Mouse (Mus musculus) megakaryocyte-erythroid progenitor cell, adult 5-6 weeks (primary cell): ENCODE results near the gene Rab13. TPM values are rescaled to one million over a fixed set of nuclear protein-coding genes. Genes with fewer than 3 reads are reported as not detected.

ENCODE experiments used
- total RNA-seq, 2 experiments: library from RNA; stranded (forward) in 1 of 2; stranded (reverse) in 1 of 2; fragments of 200-1000, 215-1000 nt in 1 of 2; fragments of >200 nt in 1 of 2; fragmentation: Nextera tagmentation in 1 of 2; gene quantifications; 2 replicates each; pipeline ENCODE4 v1.2.3; 2014 to 2017

The Rab13 gene
- total RNA-seq, 2 experiments from 2014 or later = 0.38 to 4.0 TPM

Other genes starting within 250 kb of the Rab13 start
- 162 and 225 TPM in 2 replicates for gene Hax1, start 214.9 kb upstream of the Rab13 start, total RNA-seq (2014; fragmentation: Nextera tagmentation)
- 72.2 and 78.6 TPM in 2 replicates for gene Hax1, start 214.9 kb upstream of the Rab13 start, total RNA-seq (2017)
- 47.5 and 67.7 TPM in 2 replicates for gene 4933434E20Rik, start 162.1 kb upstream of the Rab13 start, total RNA-seq (2014; fragmentation: Nextera tagmentation)
- gene 4933434E20Rik, start 162.1 kb upstream of the Rab13 start, total RNA-seq (2017) = 42.7 and 55.0 TPM in 2 replicates
- gene Ubap2l, start 161.1 kb upstream of the Rab13 start, total RNA-seq (2014; fragmentation: Nextera tagmentation) = 319 and 326 TPM in 2 replicates
- 151 and 159 TPM in 2 replicates for gene Ubap2l, start 161.1 kb upstream of the Rab13 start, total RNA-seq (2017)
- gene Tpm3, start 141.0 kb upstream of the Rab13 start, total RNA-seq (2014; fragmentation: Nextera tagmentation) = 192 and 222 TPM in 2 replicates
- gene Tpm3, start 141.0 kb upstream of the Rab13 start, total RNA-seq (2017) = 375 and 390 TPM in 2 replicates
- 0.05 TPM in 1 of 2 replicates, not detected in the other for gene Nup210l, start 109.6 kb upstream of the Rab13 start, total RNA-seq (2014; fragmentation: Nextera tagmentation)
- gene Nup210l, start 109.6 kb upstream of the Rab13 start, total RNA-seq (2017) = not detected in 2 replicates
- gene Rps27, start within 50 bp of the Rab13 start, total RNA-seq (2014; fragmentation: Nextera tagmentation) = 6,200 and 6,584 TPM in 2 replicates
- gene Rps27, start within 50 bp of the Rab13 start, total RNA-seq (2017) = 4,833 and 5,025 TPM in 2 replicates
- gene Jtb, start 17.9 kb downstream of the Rab13 start, total RNA-seq (2014; fragmentation: Nextera tagmentation) = 72.0 and 95.1 TPM in 2 replicates
- 38.3 and 48.5 TPM in 2 replicates for gene Jtb, start 17.9 kb downstream of the Rab13 start, total RNA-seq (2017)
- not detected in 2 replicates for gene Creb3l4, start 29.8 kb downstream of the Rab13 start, total RNA-seq (2014; fragmentation: Nextera tagmentation)
- not detected in 2 replicates for gene Creb3l4, start 29.8 kb downstream of the Rab13 start, total RNA-seq (2017)
- gene Slc39a1, start 34.5 kb downstream of the Rab13 start, total RNA-seq (2014; fragmentation: Nextera tagmentation) = 21.9 and 23.2 TPM in 2 replicates
- gene Slc39a1, start 34.5 kb downstream of the Rab13 start, total RNA-seq (2017) = 27.2 and 36.8 TPM in 2 replicates
- gene Crtc2, start 40.5 kb downstream of the Rab13 start, total RNA-seq (2014; fragmentation: Nextera tagmentation) = 33.0 and 45.4 TPM in 2 replicates
- gene Crtc2, start 40.5 kb downstream of the Rab13 start, total RNA-seq (2017) = 5.6 and 10.8 TPM in 2 replicates
- 32.4 and 33.3 TPM in 2 replicates for gene Dennd4b, start 51.5 kb downstream of the Rab13 start, total RNA-seq (2014; fragmentation: Nextera tagmentation)
- gene Dennd4b, start 51.5 kb downstream of the Rab13 start, total RNA-seq (2017) = 7.0 and 21.5 TPM in 2 replicates
- 65.5 and 68.0 TPM in 2 replicates for gene Gatad2b, start 79.5 kb downstream of the Rab13 start, total RNA-seq (2014; fragmentation: Nextera tagmentation)
- gene Gatad2b, start 79.5 kb downstream of the Rab13 start, total RNA-seq (2017) = 23.8 and 28.5 TPM in 2 replicates
- gene Slc27a3, start 176.2 kb downstream of the Rab13 start, total RNA-seq (2014; fragmentation: Nextera tagmentation) = 1.7 and 7.3 TPM in 2 replicates
- 0.28 and 0.72 TPM in 2 replicates for gene Slc27a3, start 176.2 kb downstream of the Rab13 start, total RNA-seq (2017)
- gene Ints3, start 219.9 kb downstream of the Rab13 start, total RNA-seq (2014; fragmentation: Nextera tagmentation) = 39.0 and 39.3 TPM in 2 replicates
- gene Ints3, start 219.9 kb downstream of the Rab13 start, total RNA-seq (2017) = 16.4 and 23.2 TPM in 2 replicates